Mouse (Mus musculus): ENCODE data around the gene Smyd4. TPM values are rescaled to one million over a fixed set of nuclear protein-coding genes. Genes with fewer than 3 reads are reported as not detected.

Smyd4 gene
- 10 to 100 TPM; 14.3 to 15.5 TPM for total RNA-seq (2023)

DNA sequence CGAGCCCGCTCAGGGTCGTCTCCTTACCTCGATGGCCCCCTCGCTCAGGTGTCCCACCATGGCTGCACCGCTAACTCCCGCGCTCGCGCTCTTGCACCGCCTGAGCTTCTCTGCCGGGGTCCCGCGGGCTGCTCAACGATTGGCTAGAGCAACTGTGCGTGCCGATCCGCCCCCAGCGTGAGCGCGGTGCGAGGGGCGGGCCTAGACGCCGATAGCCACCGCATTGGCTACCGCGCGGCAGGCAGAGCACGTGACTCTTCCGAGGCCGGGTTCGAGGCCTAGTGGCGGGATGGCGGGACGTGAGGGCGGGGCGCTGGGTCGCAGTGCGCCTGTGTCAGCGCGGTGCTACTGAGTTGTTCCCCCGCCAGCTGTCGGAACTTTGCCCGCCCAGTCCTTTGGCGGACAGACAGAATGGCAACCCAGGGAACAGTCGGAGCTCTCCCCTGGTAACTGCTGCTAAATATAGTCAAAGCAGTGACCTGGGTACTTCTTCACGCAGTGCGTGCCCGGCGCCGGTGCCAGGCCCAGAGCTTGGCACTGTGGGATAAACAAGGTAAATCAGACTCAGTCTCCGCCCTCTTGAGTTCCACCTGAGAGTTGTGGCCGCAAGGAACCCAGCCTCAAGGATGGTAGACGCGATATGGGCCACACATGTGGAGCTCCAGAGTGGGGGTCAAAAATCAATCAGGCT, at the start of gene Smyd4, which contains the start of gene Rpa1:
Gene Smyd4 (plus strand): TSS at position 235 of the 691 bp plus-strand sequence.
Gene Rpa1 (minus strand): TSS at position 126 of the 691 bp plus-strand sequence.

DNA sequence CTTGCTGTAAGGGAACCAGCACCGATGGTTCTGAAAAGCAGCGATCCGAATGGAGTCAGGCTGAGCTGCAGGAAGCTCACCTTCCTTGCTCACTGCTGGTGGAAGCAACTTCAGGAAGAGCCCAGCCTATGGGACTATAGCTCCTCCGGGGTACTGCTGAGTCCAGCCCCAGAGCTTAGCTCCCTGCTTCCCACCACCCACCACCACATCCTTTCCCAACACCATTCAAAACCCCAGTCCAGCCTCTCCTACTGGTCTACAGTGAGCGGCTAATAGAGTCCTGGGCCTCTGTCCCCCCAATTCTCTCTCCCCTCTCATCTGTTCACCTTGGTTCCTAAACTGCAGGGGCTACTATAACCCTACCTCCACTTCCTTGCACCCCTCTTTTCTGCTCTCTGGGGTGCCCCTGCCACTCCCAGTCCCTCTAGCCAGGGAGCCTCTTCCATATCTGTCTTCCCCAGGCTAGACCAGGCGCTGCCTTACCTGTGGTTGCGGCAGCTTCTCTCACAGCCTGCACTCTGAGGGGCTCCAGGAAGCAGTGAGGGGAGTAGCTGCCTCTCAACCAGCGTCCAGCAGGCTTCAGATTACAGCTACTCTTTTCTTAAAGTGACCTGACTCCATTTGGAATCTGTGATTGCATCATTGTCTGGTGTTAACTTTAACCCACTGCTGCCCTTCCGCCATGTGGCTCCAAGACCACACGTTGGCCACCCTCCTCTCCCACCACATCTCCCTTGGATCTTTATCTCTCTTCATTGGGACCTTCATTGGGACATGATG, 74.0 kb downstream of the Smyd4 start, which contains the start of gene Serpinf1:
Gene Serpinf1 (minus strand): TSS at position 689 of the 780 bp plus-strand sequence.

GRCm38 (mm10) chr11:75439363-75439762, 91.1 kb downstream of the Smyd4 start, which contains the start of gene Serpinf2:
Gene Serpinf2 (minus strand): TSS chr11:75439591.

GRCm38 (mm10) chr11:75453991-75454930, 106.0 kb downstream of the Smyd4 start, which contains the start of gene Wdr81:
Gene Wdr81 (minus strand): TSS chr11:75454717.

Other genes starting within 250 kb of the Smyd4 start
- gene Hic1, start 178.9 kb upstream of the Smyd4 start, total RNA-seq (2023): 1 to 10 TPM; 2.1 to 2.5 TPM
- gene Ovca2, start 169.6 kb upstream of the Smyd4 start, total RNA-seq (2023): 10 to 100 TPM; 14.0 to 16.1 TPM
- 10 to 100 TPM; 22.4 to 31.5 TPM for gene Dph1, start 157.2 kb upstream of the Smyd4 start, total RNA-seq (2023)
- gene Rtn4rl1, start 154.7 kb upstream of the Smyd4 start, total RNA-seq (2023): 1 to 10 TPM in 1 of 2 experiments, under 1 TPM in 1; 0.99 to 1.2 TPM
- gene Rpa1, start 109 bp upstream of the Smyd4 start, total RNA-seq (2023): 100 to 1,000 TPM; 110 to 137 TPM
- gene Serpinf1, start 74.3 kb downstream of the Smyd4 start, total RNA-seq (2023): 1 to 10 TPM in 1 of 2 experiments, not detected in 1; 2.0 TPM
- under 1 TPM; 0.32 to 0.42 TPM for gene Serpinf2, start 91.2 kb downstream of the Smyd4 start, total RNA-seq (2023)
- gene Wdr81, start 106.3 kb downstream of the Smyd4 start, total RNA-seq (2023): 10 to 100 TPM; 47.1 to 49.0 TPM
- gene Tlcd2, start 113.3 kb downstream of the Smyd4 start, total RNA-seq (2023): 1 to 10 TPM; 1.4 to 2.5 TPM
- gene Prpf8, start 138.4 kb downstream of the Smyd4 start, total RNA-seq (2023): 100 to 1,000 TPM; 230 to 240 TPM
- gene Rilp, start 161.7 kb downstream of the Smyd4 start, total RNA-seq (2023): under 1 TPM in 1 of 2 experiments, not detected in 1; 0.92 TPM
- under 1 TPM in 1 of 2 experiments, not detected in 1; 0.20 TPM for gene Scarf1, start 165.1 kb downstream of the Smyd4 start, total RNA-seq (2023)
- gene Slc43a2, start 183.3 kb downstream of the Smyd4 start, total RNA-seq (2023): 10 to 100 TPM; 54.3 to 67.9 TPM
- gene Pitpna, start 239.7 kb downstream of the Smyd4 start, total RNA-seq (2023): 100 to 1,000 TPM; 232 to 242 TPM

All from B cell, adult 67 days (primary cell).